Mouse (Mus musculus): Measurements from ENCODE around the gene Bud23.

- TF ChIP-seq POLR2A (IDR thresholded peaks at IDR 0.05; ENCODE audit: low read depth, low read length) (no peak), CTCF (IDR thresholded peaks at IDR 0.05; ENCODE audit: extremely low read depth, insufficient read depth, insufficient read length, insufficient replicate concordance) (no peak)
These were observed 41.2 kb downstream of the Bud23 start, which contains the start of gene Stx1a for GRCm38 (mm10) chr5:135023344-135024173.
